Mouse (Mus musculus) embryonic facial prominence, embryonic 13.5 days (tissue): ENCODE data around the gene Pycr1. TPM values are rescaled to one million over a fixed set of nuclear protein-coding genes. Genes with fewer than 3 reads are reported as not detected.

ENCODE experiments used
- ATAC-seq: fragments of 200-750 bp; cut with Nextera tagmentation; 2 replicates; pipeline ENCODE4 v1.8.0; 2017; ENCODE audit warnings: low read depth; ENCODE audit not compliant: insufficient number of reproducible peaks, insufficient read depth, low FRiP score, low TSS enrichment
- H3K27ac ChIP-seq: fragments of 300-500 bp; sonication (generic); 2 replicates; pipeline ENCODE4 v1.5.1; 2015; ENCODE audit warnings: moderate library complexity, mild to moderate bottlenecking, inconsistent platforms
- H3K27me3 ChIP-seq: fragments of 300-500 bp; sonication (generic); 2 replicates; pipeline ENCODE4 v1.6.1; 2015; ENCODE audit warnings: mild to moderate bottlenecking, inconsistent platforms
- H3K36me3 ChIP-seq: fragments of 300-500 bp; sonication (generic); 2 replicates; pipeline ENCODE4 v1.6.1; 2015; ENCODE audit warnings: mild to moderate bottlenecking, inconsistent platforms
- H3K4me1 ChIP-seq: fragments of 300-500 bp; sonication (generic); 2 replicates; pipeline ENCODE4 v1.6.1; 2015; ENCODE audit warnings: inconsistent platforms
- H3K4me2 ChIP-seq: fragments of 300-500 bp; sonication (generic); 2 replicates; pipeline ENCODE4 v1.6.1; 2015; ENCODE audit warnings: moderate library complexity, mild to moderate bottlenecking, inconsistent platforms
- H3K4me3 ChIP-seq: fragments of 300-500 bp; sonication (generic); 2 replicates; pipeline ENCODE4 v1.5.1; 2015; ENCODE audit warnings: mild to moderate bottlenecking, inconsistent platforms
- H3K9ac ChIP-seq: fragments of 300-500 bp; sonication (generic); 2 replicates; pipeline ENCODE4 v1.6.1; 2015; ENCODE audit warnings: mild to moderate bottlenecking, inconsistent platforms
- H3K9me3 ChIP-seq: fragments of 300-500 bp; sonication (generic); 2 replicates; pipeline ENCODE4 v1.6.1; 2016; ENCODE audit warnings: inconsistent platforms
- WGBS: fragments of 180-500 bp; shearing (Covaris S2); methylation state at CpG from one replicate; pipeline ENCODE4 v1.1.7; 2015; ENCODE audit warnings: mixed read lengths; 5-methylcytosine and 5-hydroxymethylcytosine counted together
- polyA plus RNA-seq: library from polyadenylated mRNA; unstranded; fragments of >200 nt; fragmentation: Nextera tagmentation; extraction: Ambion mirVana; gene quantifications from 2 replicates; pipeline ENCODE4 v1.2.1, GENCODE M21; 2015

The Pycr1 gene
- polyA plus RNA-seq, 1 experiment from 2014 or later: 34.9 TPM

- Histone ChIP-seq H3K9ac (no peak overlapping the region), H3K4me1 (peaks cover 30% of the 10 kb centered on the region), H3K9me3 (no peaks in the 10 kb centered on the region), H3K4me2 (no peak overlapping the region), H3K36me3 (peaks cover 53% of the 10 kb centered on the region), H3K4me3 (no peak overlapping the region), H3K27me3 (peaks cover 16% of the 10 kb centered on the region), H3K27ac (no peak overlapping the region)
- WGBS: 60% methylated on average over 6 of the region's 6 CpGs
- peak; percentile 20; the same call in 1 of the 2 replicates for ATAC-seq
Observed at GRCm38 (mm10) chr11:120612763-120613162, 30.8 kb downstream of the Pycr1 start.

GRCm38 (mm10) chr11:120610477-120611046 lies 33.0 kb downstream of the Pycr1 start:
- no peak for ATAC-seq
- WGBS: 81% methylated on average over 9 of the region's 9 CpGs

GRCm38 (mm10) chr11:120609250-120609649 lies 34.3 kb downstream of the Pycr1 start:
- no peak overlapping the region for H3K27ac ChIP-seq
- no peak overlapping the region for H3K9ac ChIP-seq
- 42% methylated on average over 8 of the region's 8 CpGs for WGBS
- no peaks in the 10 kb centered on the region for H3K9me3 ChIP-seq
- ATAC-seq: no peak
- H3K4me3 ChIP-seq: no peak overlapping the region
- H3K4me2 ChIP-seq: peak overlapping the region; percentile 65
- peaks cover 24% of the 10 kb centered on the region for H3K27me3 ChIP-seq
- H3K4me1 ChIP-seq: peaks cover 13% of the 10 kb centered on the region
- peaks cover 74% of the 10 kb centered on the region for H3K36me3 ChIP-seq

More at GRCm38 (mm10) chr11:120610477-120611046, 33.0 kb downstream of the Pycr1 start:
- Histone ChIP-seq H3K36me3 (peaks cover 69% of the 10 kb centered on the region), H3K4me3 (no peak overlapping the region), H3K27ac (no peak overlapping the region), H3K9ac (no peak overlapping the region), H3K27me3 (peaks cover 24% of the 10 kb centered on the region), H3K4me1 (peaks cover 13% of the 10 kb centered on the region), H3K9me3 (no peaks in the 10 kb centered on the region), H3K4me2 (no peak overlapping the region)

- no peak for ATAC-seq
- Histone ChIP-seq H3K4me1 (peaks cover 13% of the 10 kb centered on the region), H3K9me3 (no peaks in the 10 kb centered on the region), H3K4me2 (peak within 1 kb of the TSS; percentile 65), H3K36me3 (peaks cover 73% of the 10 kb centered on the region), H3K4me3 (peak within 1 kb of the TSS; percentile 38), H3K27me3 (peaks cover 24% of the 10 kb centered on the region), H3K27ac (no peak within 1 kb of the TSS), H3K9ac (peak within 1 kb of the TSS; percentile 71)
- WGBS: 5% methylated on average over 45 of the region's 45 CpGs
Observed at GRCm38 (mm10) chr11:120608241-120609034, 35.1 kb downstream of the Pycr1 start, which contains the start of gene Npb. TSS of gene Npb (plus strand) at chr11:120608477.

GRCm38 (mm10) chr11:120606764-120607163 lies 36.8 kb downstream of the Pycr1 start:
- 81% methylated on average over 4 of the region's 4 CpGs for WGBS
- peaks cover 73% of the 10 kb centered on the region for H3K36me3 ChIP-seq
- no peak for ATAC-seq
- peaks cover 24% of the 10 kb centered on the region for H3K27me3 ChIP-seq
- no peaks in the 10 kb centered on the region for H3K9me3 ChIP-seq
- H3K9ac ChIP-seq: no peak overlapping the region
- H3K27ac ChIP-seq: no peak overlapping the region
- H3K4me2 ChIP-seq: no peak overlapping the region
- H3K4me3 ChIP-seq: no peak overlapping the region
- H3K4me1 ChIP-seq: peaks cover 13% of the 10 kb centered on the region

- ATAC-seq: no peak
- Histone ChIP-seq H3K27me3 (peaks cover 24% of the 10 kb centered on the region), H3K9ac (0 out of 2 replicates have a peak overlapping the region, but pooled peaks have one; percentile 16), H3K4me3 (no peak overlapping the region), H3K27ac (no peak overlapping the region), H3K9me3 (no peaks in the 10 kb centered on the region), H3K4me2 (no peak overlapping the region), H3K4me1 (peaks cover 13% of the 10 kb centered on the region), H3K36me3 (peaks cover 68% of the 10 kb centered on the region)
- WGBS: 90% methylated on average over 7 of the region's 7 CpGs
Observed at GRCm38 (mm10) chr11:120605667-120606066, 37.9 kb downstream of the Pycr1 start.

- Histone ChIP-seq H3K4me2 (no peak overlapping the region), H3K36me3 (peaks cover 65% of the 10 kb centered on the region), H3K27me3 (peaks cover 16% of the 10 kb centered on the region), H3K9ac (no peak overlapping the region), H3K4me3 (no peak overlapping the region; the same call in 1 of the 2 replicates), H3K9me3 (no peaks in the 10 kb centered on the region), H3K27ac (no peak overlapping the region), H3K4me1 (peaks cover 15% of the 10 kb centered on the region)
- ATAC-seq: no peak
- 80% methylated on average over 2 of the region's 2 CpGs for whole genome bisulfite sequencing
Observed at GRCm38 (mm10) chr11:120603545-120603944, 40.0 kb downstream of the Pycr1 start.

GRCm38 (mm10) chr11:120600716-120601115 lies 42.9 kb downstream of the Pycr1 start:
- no peaks in the 10 kb centered on the region for H3K9me3 ChIP-seq
- no peak overlapping the region for H3K4me2 ChIP-seq
- H3K36me3 ChIP-seq: peaks cover 67% of the 10 kb centered on the region
- ATAC-seq: no peak
- H3K27ac ChIP-seq: no peak overlapping the region
- 94% methylated on average over 3 of the region's 3 CpGs for WGBS
- H3K4me3 ChIP-seq: no peak overlapping the region
- H3K27me3 ChIP-seq: no peaks in the 10 kb centered on the region
- peaks cover 27% of the 10 kb centered on the region for H3K4me1 ChIP-seq
- no peak overlapping the region for H3K9ac ChIP-seq

- no peaks in the 10 kb centered on the region for H3K27me3 ChIP-seq
- H3K27ac ChIP-seq: peak overlapping the region; percentile 94
- no peaks in the 10 kb centered on the region for H3K9me3 ChIP-seq
- peaks cover 27% of the 10 kb centered on the region for H3K4me1 ChIP-seq
- peak overlapping the region; percentile 99 for H3K9ac ChIP-seq
- peaks cover 65% of the 10 kb centered on the region for H3K36me3 ChIP-seq
- peak overlapping the region; percentile 98 for H3K4me3 ChIP-seq
- peak overlapping the region; percentile 98 for H3K4me2 ChIP-seq
- no peak for ATAC-seq
- 46% methylated on average over 17 of the region's 17 CpGs for WGBS
Observed at GRCm38 (mm10) chr11:120598990-120599549, 44.5 kb downstream of the Pycr1 start.

- Histone ChIP-seq H3K9me3 (no peaks in the 10 kb centered on the region), H3K9ac (peak within 1 kb of the TSS; percentile 99), H3K4me3 (peak within 1 kb of the TSS; percentile 98), H3K27ac (peak within 1 kb of the TSS; percentile 94), H3K27me3 (no peaks in the 10 kb centered on the region), H3K4me1 (peaks cover 27% of the 10 kb centered on the region), H3K4me2 (peak within 1 kb of the TSS; percentile 98), H3K36me3 (peaks cover 66% of the 10 kb centered on the region)
- WGBS: under 1% methylated on average over 88 of the region's 88 CpGs
- peak; percentile 93 for ATAC-seq
Observed at GRCm38 (mm10) chr11:120598283-120598989, 45.1 kb downstream of the Pycr1 start, which contains the start of the genes Alyref and Anapc11. TSS of gene Alyref (minus strand) at chr11:120598365. TSS of gene Anapc11 (plus strand) at chr11:120598421.
